Mouse (Mus musculus) liver, embryonic 14.5 days (tissue): ENCODE measurements around the gene Mogs.

Experiments
- CTCF ChIP-seq: IDR thresholded peaks from 2 replicates; pipeline ENCODE4 v1.5.1; 2016; ENCODE audit warnings: antibody characterized with exemption, low read depth, control low read depth
- EP300 ChIP-seq: IDR thresholded peaks from 2 replicates; pipeline ENCODE4 v1.6.1; 2016; ENCODE audit warnings: antibody characterized with exemption, low read depth

DNA sequence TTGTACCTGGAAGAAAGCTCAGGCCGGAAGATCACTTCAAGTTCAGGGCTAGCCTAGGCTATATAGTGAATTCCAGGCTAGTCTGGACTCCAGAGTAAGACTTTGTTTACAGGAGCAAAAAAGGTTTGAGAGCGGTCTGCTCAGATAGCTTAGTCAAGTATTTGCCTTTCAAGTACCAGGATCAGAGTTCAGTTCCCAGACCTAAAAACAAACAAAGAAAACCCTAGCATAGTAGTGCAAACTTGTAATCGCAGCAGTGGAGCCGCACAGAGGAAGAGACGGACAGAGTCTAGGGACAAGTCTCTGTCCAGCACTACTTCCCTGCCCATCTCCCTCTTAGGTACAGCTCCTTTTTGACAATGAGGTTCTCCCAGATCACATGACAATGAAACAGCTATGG lies 35.1 kb upstream of the Mogs start:
- TF ChIP-seq CTCF (no peak), EP300 (no peak)
